Mouse (Mus musculus) CH12.LX (cell line): ENCODE data around the gene Cacfd1.
A peak's percentile ranks its signal among the peaks of the same experiment; 100 is the strongest.

Source experiments
- CTCF ChIP-seq, 2 experiments: IDR thresholded peaks in 1 of 2; conservative IDR thresholded peaks in 1 of 2; 2 replicates each; pipeline ENCODE4 v1.5.1; 2011 to 2012; ENCODE audit warnings: low read depth in 2 of 2, low read length in 2 of 2, improper control_type of control experiment in 1 of 2, inconsistent platforms in 1 of 2, mild to moderate bottlenecking in 1 of 2, moderate library complexity in 1 of 2
- MXI1 ChIP-seq: IDR thresholded peaks from 2 replicates; pipeline ENCODE4 v1.6.1; 2011; ENCODE audit warnings: mild to moderate bottlenecking, low read depth, low read length, improper control_type of control experiment
- POLR2A ChIP-seq: IDR thresholded peaks from 2 replicates; pipeline ENCODE4 v1.6.1; 2011; ENCODE audit warnings: low read depth, mild to moderate bottlenecking, improper control_type of control experiment, low read length
- SIN3A ChIP-seq: IDR thresholded peaks from 2 replicates; pipeline ENCODE4 v1.6.1; 2012; ENCODE audit warnings: low read length, improper control_type of control experiment, inconsistent platforms
- USF2 ChIP-seq: conservative IDR thresholded peaks from 2 replicates; pipeline ENCODE4 v1.6.1; 2011; ENCODE audit warnings: low read depth, low read length, improper control_type of control experiment

GRCm38 (mm10) chr2:27038596-27038995, 28.9 kb downstream of the Cacfd1 start:
- TF ChIP-seq CTCF (conservative IDR thresholded peaks at IDR 0.05 in 1 of 2, IDR thresholded peaks at IDR 0.05 in 1 of 2; ENCODE audit: low read depth in 2 of 2, low read length in 2 of 2) (peak; percentile 96 to 97), SIN3A (no peak), USF2 (no peak), POLR2A (no peak), MXI1 (no peak)
